8 mouse cellular contexts compared by ENCODE assay signal in the genomic region with DNA sequence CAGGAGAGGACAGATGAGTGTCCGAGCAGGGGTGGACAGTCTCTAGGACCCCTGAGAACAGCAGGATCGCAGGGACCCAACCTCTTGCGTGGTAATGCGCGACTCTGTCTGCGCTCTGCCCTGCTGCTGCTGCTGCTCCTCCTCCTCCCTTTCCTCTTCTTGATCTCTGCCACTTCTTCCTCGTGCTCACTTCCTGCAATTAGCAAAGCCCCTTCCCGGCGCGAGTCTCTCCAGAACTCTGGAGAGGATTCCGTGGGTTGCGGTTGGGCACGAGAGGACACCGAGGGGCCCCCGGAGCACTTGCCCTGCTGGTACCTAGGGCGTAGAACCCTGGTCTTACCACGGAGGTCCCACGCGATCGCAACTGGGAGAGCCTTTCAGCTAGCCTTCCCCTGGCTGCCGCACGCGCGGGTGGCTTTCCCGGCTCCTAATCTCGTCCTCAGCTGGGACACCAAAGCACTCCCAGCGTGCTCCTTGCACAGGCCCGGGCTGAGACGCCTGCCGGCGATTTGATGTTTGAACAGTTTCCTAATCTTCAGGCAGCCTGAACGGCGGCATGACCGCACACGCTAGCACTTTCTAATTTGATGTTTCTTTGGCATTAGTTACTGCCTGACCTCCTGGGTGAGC. TPM values are rescaled to one million over a fixed set of nuclear protein-coding genes. Genes with fewer than 3 reads are reported as not detected.
DNase-seq lines count a peak whose midpoint lies in the region; ATAC-seq and TF ChIP-seq lines count a peak whose summit lies in the region.

Edaradd (minus strand) TSS at position 484 of the 630 bp plus-strand sequence.

- H3K27ac ChIP-seq in forebrain, embryonic 12.5 days: no peak within 1 kb of the TSS
- peak within 1 kb of the TSS; percentile 46; the same call in 1 of the 2 replicates for H3K27ac ChIP-seq in lung, embryonic 15.5 days
- H3K27ac ChIP-seq in neural tube, embryonic 15.5 days (replicated peaks): no peak within 1 kb of the TSS
- H3K27ac ChIP-seq in thymus, adult 2 months (ENCODE audit: control insufficient read depth, insufficient read depth, low read length): no peak within 1 kb of the TSS

- peak within 1 kb of the TSS; percentile 53 for H3K4me3 ChIP-seq in forebrain, embryonic 12.5 days (replicated peaks)
- peak within 1 kb of the TSS; percentile 57 for H3K4me3 ChIP-seq in lung, embryonic 15.5 days
- H3K4me3 ChIP-seq in neural tube, embryonic 15.5 days (replicated peaks): peak within 1 kb of the TSS; percentile 55
- H3K4me3 ChIP-seq in thymus, adult 2 months (ENCODE audit: control insufficient read depth, insufficient read depth, low read length): peak within 1 kb of the TSS; percentile 68

- 0 out of 2 replicates have a peak, but pooled peaks cover 3% of the 10 kb centered on the region for H3K4me1 ChIP-seq in forebrain, embryonic 12.5 days
- peaks cover 7% of the 10 kb centered on the region; the same call in 1 of the 2 replicates for H3K4me1 ChIP-seq in lung, embryonic 15.5 days
- peaks cover 14% of the 10 kb centered on the region; the same call in 1 of the 2 replicates for H3K4me1 ChIP-seq in neural tube, embryonic 15.5 days
- peaks cover 20% of the 10 kb centered on the region for H3K4me1 ChIP-seq in thymus, adult 2 months (replicated peaks; ENCODE audit: control insufficient read depth, insufficient read depth, low read length)

- under 1% methylated on average over 35 of the region's 35 CpGs for WGBS in forebrain, embryonic 12.5 days
- under 1% methylated on average over 35 of the region's 35 CpGs for WGBS in lung, embryonic 15.5 days
- WGBS in neural tube, embryonic 15.5 days: under 1% methylated on average over 34 of the region's 35 CpGs
- 2% methylated on average over 35 of the region's 35 CpGs for WGBS in thymus, adult 2 months

- H3K27me3 ChIP-seq in forebrain, embryonic 12.5 days: peaks cover 34% of the 10 kb centered on the region
- no peaks in the 10 kb centered on the region for H3K27me3 ChIP-seq in lung, embryonic 15.5 days
- H3K27me3 ChIP-seq in neural tube, embryonic 15.5 days (replicated peaks): peaks cover 8% of the 10 kb centered on the region; the same call in 1 of the 2 replicates
- no peaks in the 10 kb centered on the region for H3K27me3 ChIP-seq in thymus, adult 2 months (ENCODE audit: control insufficient read depth, insufficient read depth, low read length)

- no peak for TF ChIP-seq POLR2A in thymus, adult 2 months (IDR thresholded peaks at IDR 0.05; ENCODE audit: control insufficient read depth, extremely low read depth, insufficient read depth, low read length, poor library complexity)

- no peak; the same call in 1 of the 2 replicates for TF ChIP-seq CTCF in thymus, adult 2 months (IDR thresholded peaks at IDR 0.05; ENCODE audit: borderline replicate concordance, control insufficient read depth, extremely low read depth, insufficient read depth, low read length, poor library complexity)

- peak within 1 kb of the TSS; percentile 95 for H3K4me2 ChIP-seq in forebrain, embryonic 12.5 days
- peak within 1 kb of the TSS; percentile 99 for H3K4me2 ChIP-seq in lung, embryonic 15.5 days
- H3K4me2 ChIP-seq in neural tube, embryonic 15.5 days: peak within 1 kb of the TSS; percentile 99

- DNase-seq in CD4-positive helper T cell, adult 2 months (ENCODE audit: low read depth, low spot score): peak; percentile 33
- DNase-seq in adrenal gland, adult 8-10 months: peak; percentile 29
- DNase-seq in heart, postnatal 10 days: peak; percentile 68 to 69
- DNase-seq in kidney, postnatal 14 days: peak; percentile 68
- peak; percentile 48 for DNase-seq in thymus, adult 2 months

- H3K9ac ChIP-seq in forebrain, embryonic 12.5 days: peak within 1 kb of the TSS; percentile 60
- peak within 1 kb of the TSS; percentile 58 for H3K9ac ChIP-seq in lung, embryonic 15.5 days
- peak within 1 kb of the TSS; percentile 59 for H3K9ac ChIP-seq in neural tube, embryonic 15.5 days (replicated peaks)

- no peaks in the 10 kb centered on the region for H3K9me3 ChIP-seq in forebrain, embryonic 12.5 days
- no peaks in the 10 kb centered on the region for H3K9me3 ChIP-seq in lung, embryonic 15.5 days
- H3K9me3 ChIP-seq in neural tube, embryonic 15.5 days (replicated peaks): no peaks in the 10 kb centered on the region

- intact Hi-C loops in heart, postnatal 10 days (cut with DNase I): loop anchor here (5.0 kb wide), 1 partner anchor 43 kb away; no protein-coding TSS in a partner anchor

- H3K36me3 ChIP-seq in forebrain, embryonic 12.5 days (replicated peaks): no peaks in the 10 kb centered on the region
- no peaks in the 10 kb centered on the region for H3K36me3 ChIP-seq in lung, embryonic 15.5 days
- no peaks in the 10 kb centered on the region for H3K36me3 ChIP-seq in neural tube, embryonic 15.5 days
- no peaks in the 10 kb centered on the region for H3K36me3 ChIP-seq in thymus, adult 2 months (ENCODE audit: control insufficient read depth, insufficient read depth, low read length)

- peak; percentile 80 for ATAC-seq in forebrain, embryonic 12.5 days (ENCODE audit: low FRiP score)
- ATAC-seq in lung, embryonic 15.5 days (ENCODE audit: borderline replicate concordance, extremely low read depth, low FRiP score, low TSS enrichment): peak; percentile 90
- peak; percentile 84 for ATAC-seq in neural tube, embryonic 15.5 days (ENCODE audit: low FRiP score)

RNA-seq across cellular contexts. Expression of gene Edaradd, which starts in this region (rescaled TPM):
- under 1 TPM; 0.06 to 0.24 (median 0.08) TPM for total RNA-seq in adrenal gland, adult 8-10 months (2022)
- 1.1 and 1.3 TPM in 2 replicates for polyA plus RNA-seq in forebrain, embryonic 12.5 days (2016; fragmentation: Nextera tagmentation; extraction: Ambion mirVana)
- total RNA-seq in heart, postnatal 10 days (2021): under 1 TPM; 0.07 to 0.20 TPM
- 1.6 and 1.7 TPM in 2 replicates for polyA plus RNA-seq in lung, embryonic 15.5 days (2015; fragmentation: Nextera tagmentation; extraction: Ambion mirVana)
- polyA plus RNA-seq in neural tube, embryonic 15.5 days (2015; fragmentation: Nextera tagmentation; extraction: Ambion mirVana): 1.8 and 3.9 TPM in 2 replicates
- polyA plus RNA-seq in thymus, adult 2 months (2012; rRNA removed): 9.6 and 9.8 TPM in 2 replicates

Comparison
In these comparisons a context has a peak if more than half of its experiments do, and no peak if none do; other contexts are left out.
1. Peak in DNase-seq in adrenal gland, adult 8-10 months; RNA of the gene not detected or under 1 TPM.
2. Peak in DNase-seq in heart, postnatal 10 days; RNA of the gene not detected or under 1 TPM.